Mouse (Mus musculus) v-Abl transformed pro-B cells (cell line): ENCODE data around the gene Lingo1.

ENCODE experiments used
- in situ Hi-C, 2 experiments: fragments of 400-800 bp; cut with MboI; formaldehyde crosslinking; loops; one replicate each; pipeline ENCODE4 v1.15.1; 2025; ENCODE audit not compliant: unreplicated experiment in 2 of 2

Gene Lingo1

GRCm38 (mm10) chr9:56610466-56610865 lies 185.8 kb downstream of the Lingo1 start:
- in situ Hi-C loops = no loop called here

GRCm38 (mm10) chr9:56609486-56609885 lies 186.8 kb downstream of the Lingo1 start:
- in situ Hi-C loops = no loop called here

GRCm38 (mm10) chr9:56608691-56609351 lies 187.4 kb downstream of the Lingo1 start:
- in situ Hi-C loops = no loop called here

GRCm38 (mm10) chr9:56606082-56606740 lies 190.1 kb downstream of the Lingo1 start:
- in situ Hi-C loops = no loop called here

GRCm38 (mm10) chr9:56605443-56605806 lies 190.8 kb downstream of the Lingo1 start:
- in situ Hi-C loops = no loop called here

GRCm38 (mm10) chr9:56604797-56605442 lies 191.3 kb downstream of the Lingo1 start:
- in situ Hi-C loops = no loop called here

GRCm38 (mm10) chr9:56600655-56601054 lies 195.6 kb downstream of the Lingo1 start:
- in situ Hi-C loops = no loop called here

GRCm38 (mm10) chr9:56592639-56593038 lies 203.6 kb downstream of the Lingo1 start:
- in situ Hi-C loops = no loop called here

GRCm38 (mm10) chr9:56591248-56591888 lies 204.9 kb downstream of the Lingo1 start:
- in situ Hi-C loops = no loop called here

GRCm38 (mm10) chr9:56589762-56590161 lies 206.5 kb downstream of the Lingo1 start:
- in situ Hi-C loops = no loop called here

GRCm38 (mm10) chr9:56584043-56584424 lies 212.2 kb downstream of the Lingo1 start:
- in situ Hi-C loops = no loop called here

GRCm38 (mm10) chr9:56583139-56584042 lies 212.9 kb downstream of the Lingo1 start:
- in situ Hi-C loops = no loop called here

GRCm38 (mm10) chr9:56582628-56583027 lies 213.6 kb downstream of the Lingo1 start:
- in situ Hi-C loops = no loop called here

- in situ Hi-C loops = no loop called here
These were observed 214.6 kb downstream of the Lingo1 start for GRCm38 (mm10) chr9:56581700-56582099.

- in situ Hi-C loops = no loop called here
These were observed 215.3 kb downstream of the Lingo1 start for GRCm38 (mm10) chr9:56581016-56581415.

GRCm38 (mm10) chr9:56580101-56580500 lies 216.2 kb downstream of the Lingo1 start:
- in situ Hi-C loops = no loop called here

- in situ Hi-C loops = no loop called here
These were observed 218.9 kb downstream of the Lingo1 start for GRCm38 (mm10) chr9:56577405-56577804.

- in situ Hi-C loops = no loop called here
These were observed 223.5 kb downstream of the Lingo1 start for GRCm38 (mm10) chr9:56572534-56573479.
